Mouse (Mus musculus): ENCODE data around the gene Gm45799. TPM values are rescaled to one million over a fixed set of nuclear protein-coding genes. Genes with fewer than 3 reads are reported as not detected.
A peak's percentile ranks its signal among the peaks of the same experiment; 100 is the strongest.

The Gm45799 gene
- total RNA-seq (2015; ENCODE audit: low replicate concordance): 3.1 and 9.2 TPM in 2 replicates
- total RNA-seq (2017; ENCODE audit: low replicate concordance): 0.42 and 5.0 TPM in 2 replicates

DNA sequence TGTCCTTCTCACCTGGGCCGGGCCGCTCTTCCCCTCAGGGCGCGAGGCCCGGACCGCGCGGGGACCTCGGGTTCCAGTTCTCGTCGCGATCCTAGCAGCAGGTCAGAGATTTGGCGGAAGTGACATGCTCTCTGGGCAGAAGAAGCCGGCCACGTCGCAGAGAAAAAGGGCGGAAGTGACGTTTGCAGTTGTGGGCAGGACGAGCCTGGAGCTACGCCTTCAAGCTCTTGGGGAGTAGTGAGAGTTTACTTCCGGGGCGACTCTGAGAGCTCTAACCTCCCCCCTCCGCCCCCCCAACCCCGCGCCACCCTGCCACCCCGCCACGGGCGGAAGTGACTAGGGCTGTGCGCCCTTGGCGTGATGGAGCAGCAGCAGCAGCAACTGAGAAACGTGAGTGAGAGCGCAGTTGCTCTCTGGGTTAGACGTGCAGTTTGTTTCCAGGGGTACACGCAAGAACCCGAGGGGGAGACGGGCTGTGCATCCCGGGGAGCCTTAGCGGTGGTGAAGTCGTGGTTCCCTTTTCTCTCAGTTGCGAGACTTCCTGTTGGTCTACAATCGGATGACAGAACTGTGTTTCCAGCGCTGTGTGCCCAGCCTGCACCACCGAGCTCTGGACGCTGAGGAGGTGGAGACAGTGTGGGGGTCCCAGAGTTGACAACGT lies at the start of gene Gm45799, which contains the start of gene Arfip2:
Gm45799 (plus strand) TSS at position 320 of the 661 bp plus-strand sequence.
Arfip2 (minus strand) TSS at position 184 of the 661 bp plus-strand sequence.
- ATAC-seq (replicated peaks; ENCODE audit: low FRiP score, poor library complexity, severe bottlenecking): peak; percentile 96

DNA sequence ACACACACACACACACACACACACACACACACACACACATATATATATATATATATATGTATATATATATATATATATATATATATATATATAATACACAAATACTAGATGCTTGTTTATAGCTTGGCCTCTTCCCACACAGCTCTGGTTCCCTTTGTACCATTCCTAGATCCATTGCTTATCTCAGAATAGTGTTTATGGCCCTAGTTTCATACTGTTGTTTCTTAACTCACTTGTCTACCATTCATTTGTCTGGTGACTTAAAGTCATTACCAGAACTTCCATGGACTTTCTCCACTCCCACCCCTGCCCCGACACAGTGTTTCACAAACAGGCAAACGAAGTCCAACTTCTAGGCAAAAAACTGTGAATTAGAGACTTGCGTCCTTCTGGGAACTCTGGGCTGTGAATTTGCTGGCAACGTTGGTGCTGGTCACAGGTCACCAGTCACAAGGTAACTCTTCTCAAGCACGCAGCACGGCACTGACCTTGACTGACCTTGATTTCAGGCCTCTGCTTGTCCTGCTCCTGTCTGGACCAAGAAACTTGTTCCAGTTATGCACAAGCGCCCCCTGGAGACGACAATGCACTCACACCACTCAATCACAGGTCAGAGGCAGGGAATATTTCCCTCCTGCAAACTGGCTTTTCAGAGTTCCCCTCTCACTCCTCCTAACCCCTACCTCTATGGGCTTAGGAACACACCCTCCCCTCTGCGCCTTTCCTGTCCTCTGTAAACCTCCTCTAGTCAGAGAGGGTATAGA lies 37.3 kb upstream of the Gm45799 start:
- no peak for ATAC-seq (replicated peaks; ENCODE audit: low FRiP score, poor library complexity, severe bottlenecking)

DNA sequence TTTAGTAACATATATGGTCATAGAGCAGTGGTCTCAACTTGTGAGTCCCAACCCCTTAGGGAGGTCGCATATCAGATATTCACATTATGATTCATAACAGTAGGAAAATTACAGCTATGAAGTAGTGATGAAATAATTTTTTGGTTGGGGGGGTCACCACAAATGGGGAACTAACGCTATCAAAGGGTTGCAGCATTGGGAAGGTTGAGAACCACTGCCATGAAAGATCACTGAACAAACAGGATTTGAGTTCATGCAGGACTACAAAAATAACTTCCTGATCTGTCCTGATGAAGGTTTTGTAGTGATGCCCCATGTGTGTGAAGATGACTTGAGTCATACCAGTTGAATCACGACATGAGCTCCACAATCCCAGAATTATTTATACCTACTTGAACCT lies 31.9 kb upstream of the Gm45799 start:
- ATAC-seq (replicated peaks; ENCODE audit: low FRiP score, poor library complexity, severe bottlenecking): no peak

DNA sequence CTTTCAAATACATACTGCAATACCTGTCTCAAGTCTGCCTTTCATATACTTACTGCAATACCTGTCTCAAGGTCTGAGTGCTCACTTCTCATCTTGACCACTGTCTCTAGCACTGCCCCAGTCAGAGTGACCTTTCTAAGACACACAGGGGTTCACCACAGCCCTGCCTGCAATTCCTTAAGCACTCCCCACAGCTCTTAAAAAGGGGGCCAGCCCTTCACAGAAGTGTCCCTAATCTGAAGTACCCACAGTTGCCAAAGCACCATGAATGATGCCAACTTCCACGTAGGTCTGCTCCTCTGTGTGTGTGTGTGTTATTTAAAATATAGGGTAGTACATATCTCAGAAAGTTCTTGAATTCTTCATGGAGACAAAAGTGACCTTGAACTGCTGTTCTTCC lies 28.6 kb upstream of the Gm45799 start:
- ATAC-seq (replicated peaks; ENCODE audit: low FRiP score, poor library complexity, severe bottlenecking): no peak

DNA sequence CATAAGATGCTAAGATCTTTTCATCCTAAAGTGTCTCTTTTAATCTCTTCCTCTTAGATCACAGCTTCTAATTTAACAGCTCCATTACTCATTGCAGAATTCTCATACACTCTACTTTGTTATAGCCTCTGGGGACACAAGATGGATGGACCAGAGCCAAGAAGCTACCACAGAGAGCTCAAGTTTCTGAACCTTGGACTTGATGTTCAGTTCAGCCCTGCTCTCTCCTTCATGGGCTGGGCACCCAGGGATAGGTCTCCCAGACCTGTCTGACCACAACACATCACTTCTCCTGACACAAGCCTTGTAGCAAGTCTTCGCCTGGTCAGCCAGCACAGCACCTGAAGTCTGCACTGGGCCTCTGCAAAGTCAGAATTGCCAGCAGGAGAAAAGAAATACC lies 26.0 kb upstream of the Gm45799 start:
- no peak for ATAC-seq (replicated peaks; ENCODE audit: low FRiP score, poor library complexity, severe bottlenecking)

DNA sequence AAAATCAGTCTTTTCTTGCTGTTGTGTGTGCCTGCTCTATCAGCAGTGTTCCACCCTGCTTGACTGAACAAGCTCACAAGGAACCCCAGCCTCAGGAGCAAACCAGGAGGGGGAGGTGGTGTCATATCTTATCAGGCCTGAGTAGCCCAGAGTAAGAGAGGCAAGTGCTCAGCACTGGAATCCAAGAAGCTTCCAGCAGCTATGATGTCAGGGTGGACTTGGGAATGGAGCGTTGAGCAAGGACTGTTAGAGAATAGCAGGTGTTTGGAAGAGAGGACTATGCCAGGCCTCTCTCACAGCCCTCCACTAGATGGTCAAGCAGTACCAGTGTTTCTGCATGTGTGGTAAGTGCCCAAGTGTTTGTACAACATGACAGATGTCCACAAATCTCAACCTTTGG lies 24.6 kb upstream of the Gm45799 start:
- no peak for ATAC-seq (replicated peaks; ENCODE audit: low FRiP score, poor library complexity, severe bottlenecking)

DNA sequence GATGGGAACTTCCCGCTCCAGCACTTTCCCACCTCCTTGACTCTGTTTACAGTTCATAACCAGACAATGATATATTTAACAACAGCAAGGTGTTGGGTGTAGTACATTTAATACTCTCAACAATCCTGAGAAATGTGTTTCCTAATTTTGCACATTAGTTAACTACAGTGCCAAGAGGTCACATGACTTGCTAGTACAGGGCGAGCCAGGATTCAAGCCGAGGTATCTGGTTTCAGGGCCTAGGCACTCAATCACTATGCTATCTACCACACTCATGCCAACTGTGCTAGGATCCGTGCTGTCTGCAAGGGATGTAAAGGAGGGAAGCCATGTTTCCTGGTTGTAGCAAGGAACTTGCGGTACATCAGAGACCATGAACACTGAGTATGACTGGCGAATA lies 23.8 kb upstream of the Gm45799 start:
- ATAC-seq (replicated peaks; ENCODE audit: low FRiP score, poor library complexity, severe bottlenecking): no peak

DNA sequence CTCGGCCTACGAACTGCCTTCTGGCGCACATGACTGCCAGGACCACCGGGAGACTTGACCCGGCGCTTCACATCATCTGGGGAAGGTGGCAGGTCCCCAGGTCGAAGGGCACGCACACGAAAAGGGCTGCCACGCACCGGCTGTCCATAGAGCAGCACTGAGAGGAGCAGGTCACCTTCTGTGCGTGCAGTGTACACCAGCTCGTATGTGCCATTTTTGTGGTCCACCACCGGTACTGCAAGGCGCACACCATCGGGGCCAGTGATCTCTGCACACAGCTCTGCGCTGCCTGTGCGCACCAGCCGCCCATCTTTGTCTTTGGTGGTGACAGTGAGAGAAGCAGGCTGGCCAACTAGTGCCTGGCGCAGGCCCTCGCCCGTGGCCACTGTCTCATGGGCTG lies 22.5 kb upstream of the Gm45799 start:
- ATAC-seq (replicated peaks; ENCODE audit: low FRiP score, poor library complexity, severe bottlenecking): no peak

DNA sequence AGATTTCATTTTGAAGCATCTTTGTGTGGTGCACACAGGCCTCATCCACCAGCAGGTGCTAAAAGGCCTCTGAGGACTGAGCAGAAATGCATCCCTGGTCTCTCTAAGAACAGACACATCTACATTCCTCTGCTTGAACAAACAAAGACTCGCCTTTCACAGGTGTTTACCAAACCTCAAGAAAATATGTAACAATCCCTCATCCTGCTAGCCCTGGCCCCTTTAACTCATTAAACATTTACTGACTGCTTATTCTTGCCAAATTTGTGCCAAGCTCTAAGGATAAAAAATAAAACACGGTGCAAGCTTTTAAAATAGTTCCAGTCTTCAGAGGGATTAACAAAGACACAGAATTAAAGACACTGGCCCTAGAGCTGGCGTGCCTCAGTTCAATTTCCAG lies 20.7 kb upstream of the Gm45799 start:
- no peak for ATAC-seq (replicated peaks; ENCODE audit: low FRiP score, poor library complexity, severe bottlenecking)

DNA sequence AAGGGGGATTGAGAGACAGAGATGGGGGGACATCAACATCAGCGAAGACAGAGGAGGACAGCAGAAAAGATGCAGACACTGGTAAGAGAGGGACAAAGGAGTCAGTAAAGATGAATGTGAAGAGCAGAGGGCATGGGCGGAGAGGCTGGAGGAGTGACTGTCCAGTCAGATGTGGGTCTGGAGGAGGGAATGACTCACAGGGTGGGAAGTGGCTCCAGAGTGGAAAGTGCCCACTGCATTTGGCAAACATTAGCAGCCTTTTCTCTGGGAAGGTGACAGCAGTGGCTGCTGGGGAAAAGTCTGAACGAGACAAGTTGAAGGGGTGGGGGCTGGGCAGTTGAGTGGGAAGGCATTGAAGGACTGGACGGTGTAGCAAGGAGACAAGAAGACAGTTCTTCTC lies 19.3 kb upstream of the Gm45799 start:
- no peak for ATAC-seq (replicated peaks; ENCODE audit: low FRiP score, poor library complexity, severe bottlenecking)

DNA sequence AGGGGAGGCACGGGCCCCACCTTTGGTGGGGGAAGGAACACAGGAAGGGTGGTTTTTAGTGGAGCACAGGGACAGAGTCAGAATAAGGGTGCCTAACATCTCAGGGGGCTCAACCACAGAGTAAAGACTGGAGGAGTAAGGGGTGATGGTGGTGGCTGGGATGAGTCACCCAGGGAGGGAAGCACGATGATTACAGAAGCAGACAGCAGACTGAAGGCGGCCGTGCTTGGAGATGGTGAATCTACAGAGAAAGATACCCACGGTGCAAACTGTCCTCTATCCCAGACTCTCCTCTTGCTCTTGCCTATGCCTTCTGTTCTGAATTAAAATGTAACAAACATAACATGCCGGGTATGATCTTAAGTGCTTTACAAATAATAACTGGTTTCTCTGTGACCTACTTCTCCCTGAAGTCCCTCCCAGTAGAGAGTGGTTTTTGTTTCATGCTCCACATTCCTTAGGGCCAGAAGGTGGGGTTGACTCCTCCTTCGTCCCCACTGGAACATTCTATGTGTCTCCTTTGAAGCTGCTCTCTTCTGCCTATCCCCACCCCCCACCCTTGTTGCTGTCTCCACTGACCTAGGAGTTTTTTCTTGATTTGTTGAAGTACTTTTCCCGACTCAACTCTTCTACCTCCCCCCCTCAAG lies 18.6 kb upstream of the Gm45799 start:
- ATAC-seq (replicated peaks; ENCODE audit: low FRiP score, poor library complexity, severe bottlenecking): no peak

DNA sequence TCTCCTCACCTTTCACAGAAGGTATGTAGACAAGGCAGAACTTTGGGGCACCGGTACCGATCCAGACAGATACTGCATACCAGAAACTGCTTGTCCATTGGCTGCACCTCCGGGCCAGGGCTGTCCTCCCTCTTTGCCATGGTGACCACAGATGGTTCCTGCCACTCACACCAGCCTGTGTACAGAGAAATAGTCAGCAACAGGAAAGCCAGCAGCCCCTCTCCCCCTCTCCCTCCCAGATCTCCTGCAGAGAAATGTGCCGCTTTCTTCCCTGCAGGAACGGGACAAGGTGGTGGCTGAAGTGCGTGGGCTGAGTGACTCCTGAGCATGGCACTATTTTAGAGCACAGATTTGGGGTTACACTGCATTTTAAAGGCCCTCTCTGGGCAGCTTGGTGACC lies 15.0 kb upstream of the Gm45799 start:
- no peak for ATAC-seq (replicated peaks; ENCODE audit: low FRiP score, poor library complexity, severe bottlenecking)

DNA sequence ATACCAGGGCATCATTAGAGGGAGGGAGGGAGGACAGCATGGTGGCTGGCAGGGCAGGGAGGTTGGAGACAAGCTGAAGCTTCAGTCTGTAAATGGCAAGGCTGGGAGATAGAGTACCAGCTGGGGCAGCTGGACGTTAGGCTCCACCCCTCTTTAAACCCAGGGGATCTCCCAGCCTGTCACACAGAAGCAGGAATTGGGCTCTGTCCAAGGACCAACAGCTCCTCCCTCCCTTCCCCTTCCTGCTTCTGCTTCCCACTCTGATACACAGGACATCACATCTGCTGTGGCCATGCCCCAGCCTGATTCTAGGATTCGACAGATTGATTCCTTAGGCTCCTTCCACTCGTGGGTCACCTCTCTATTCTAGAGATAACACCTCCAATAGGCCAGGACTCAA lies 11.7 kb upstream of the Gm45799 start:
- no peak for ATAC-seq (replicated peaks; ENCODE audit: low FRiP score, poor library complexity, severe bottlenecking)

DNA sequence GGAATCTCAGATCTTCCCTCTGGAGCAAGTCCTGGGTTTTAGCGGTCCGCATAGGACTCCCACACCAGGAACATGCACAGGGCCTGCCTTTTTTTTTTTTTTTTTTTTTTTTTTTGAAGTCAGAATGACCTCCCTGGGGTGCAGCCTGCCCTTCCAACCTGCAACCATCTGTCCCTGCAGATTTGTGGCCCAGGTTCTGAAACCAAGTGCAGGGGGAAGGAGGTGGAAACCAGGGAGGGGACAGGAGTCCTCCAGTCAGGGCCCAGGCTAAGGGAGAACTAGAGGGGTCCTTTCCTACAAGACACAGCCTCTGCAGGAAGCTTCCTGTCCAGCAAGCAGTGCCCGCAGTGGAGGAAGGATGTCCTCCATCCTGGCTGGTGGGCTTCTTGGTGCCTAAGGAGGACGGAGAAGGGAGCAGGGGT lies 7.8 kb upstream of the Gm45799 start:
- no peak for ATAC-seq (replicated peaks; ENCODE audit: low FRiP score, poor library complexity, severe bottlenecking)

DNA sequence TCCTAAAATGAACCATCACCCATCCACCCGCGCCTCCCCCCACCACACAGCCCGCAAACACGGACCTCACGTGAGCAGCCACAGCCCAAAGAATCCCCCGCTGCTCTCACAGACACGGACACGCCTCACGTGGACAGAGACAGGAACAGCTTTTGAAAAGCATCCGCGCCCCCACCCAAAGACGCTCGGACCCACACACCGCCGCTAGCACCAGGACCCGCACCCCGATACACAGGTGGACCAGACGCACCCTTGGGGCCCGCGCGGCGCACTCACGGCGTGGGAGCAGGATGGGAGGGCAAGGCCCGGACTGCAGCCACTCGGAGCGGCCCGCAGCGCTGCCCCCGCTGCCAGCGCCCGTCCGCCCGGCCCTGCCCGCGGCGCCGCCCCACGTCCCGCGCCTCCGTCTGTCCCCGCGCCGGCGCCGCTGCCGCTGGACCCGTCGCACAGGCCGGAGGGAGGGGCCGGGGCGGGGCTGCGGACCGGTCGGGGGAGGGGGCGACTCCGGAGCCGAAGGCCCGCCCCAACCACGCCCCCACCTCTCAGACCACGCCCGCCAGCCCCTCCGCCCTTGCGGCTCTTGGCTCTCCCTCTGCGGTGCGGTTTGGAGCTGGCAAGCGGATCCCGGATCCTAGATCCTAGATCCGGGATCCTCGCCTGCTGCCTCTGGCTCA lies 7.1 kb upstream of the Gm45799 start, which contains the start of gene Trim3:
Trim3 (minus strand) TSS at position 445 of the 674 bp plus-strand sequence.
- ATAC-seq (replicated peaks; ENCODE audit: low FRiP score, poor library complexity, severe bottlenecking): peak; percentile 75

DNA sequence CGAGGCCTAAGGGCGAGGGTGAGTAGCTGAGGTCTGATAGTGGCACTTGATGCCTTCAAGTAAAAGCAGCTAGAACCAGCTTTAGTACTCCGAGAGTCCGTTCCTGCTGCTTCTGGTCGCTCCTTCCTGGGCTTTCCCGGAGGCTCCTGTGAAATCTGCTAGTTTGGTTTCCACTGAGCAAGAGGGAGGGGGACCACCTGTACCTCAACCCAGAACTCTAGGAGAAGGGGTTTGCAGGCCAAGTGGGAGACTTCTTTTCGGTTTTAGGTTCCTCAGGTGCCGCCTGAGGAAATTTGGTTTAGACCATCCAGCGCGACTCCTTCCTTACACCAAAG lies 6.6 kb upstream of the Gm45799 start:
- ATAC-seq (replicated peaks; ENCODE audit: low FRiP score, poor library complexity, severe bottlenecking): peak; percentile 8; the same call in 1 of the 2 replicates

DNA sequence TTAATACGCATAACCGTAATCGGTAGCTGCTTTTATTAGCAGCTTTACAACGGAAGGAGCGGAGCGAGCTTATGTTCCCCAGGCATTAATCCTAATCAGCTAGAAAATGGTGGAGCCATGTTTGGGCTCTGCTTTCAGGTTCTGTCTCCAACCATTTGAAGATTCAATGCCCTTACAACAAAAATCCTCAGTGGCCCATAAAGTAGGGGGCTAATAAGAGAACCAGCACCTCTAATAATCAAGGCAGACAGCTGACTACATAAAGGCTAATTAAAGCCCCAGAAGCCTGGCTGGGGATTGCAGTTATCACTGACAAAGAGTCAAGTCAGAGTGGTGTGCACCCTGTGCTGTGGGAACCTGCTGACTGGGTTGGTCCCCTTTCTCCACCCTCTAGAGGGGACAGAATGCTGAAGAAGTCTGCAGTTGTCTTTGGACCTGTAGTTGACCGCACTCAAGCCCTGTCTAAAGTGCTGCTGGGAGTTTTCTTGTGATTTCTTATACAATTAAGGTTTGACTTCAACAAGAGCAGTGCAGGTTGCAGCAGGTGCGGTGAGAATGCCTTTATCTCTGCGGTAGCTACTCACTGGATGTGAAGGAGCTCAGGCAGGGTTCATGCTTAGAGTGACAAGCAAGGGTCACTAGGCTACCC lies 6.0 kb upstream of the Gm45799 start:
- no peak for ATAC-seq (replicated peaks; ENCODE audit: low FRiP score, poor library complexity, severe bottlenecking)

DNA sequence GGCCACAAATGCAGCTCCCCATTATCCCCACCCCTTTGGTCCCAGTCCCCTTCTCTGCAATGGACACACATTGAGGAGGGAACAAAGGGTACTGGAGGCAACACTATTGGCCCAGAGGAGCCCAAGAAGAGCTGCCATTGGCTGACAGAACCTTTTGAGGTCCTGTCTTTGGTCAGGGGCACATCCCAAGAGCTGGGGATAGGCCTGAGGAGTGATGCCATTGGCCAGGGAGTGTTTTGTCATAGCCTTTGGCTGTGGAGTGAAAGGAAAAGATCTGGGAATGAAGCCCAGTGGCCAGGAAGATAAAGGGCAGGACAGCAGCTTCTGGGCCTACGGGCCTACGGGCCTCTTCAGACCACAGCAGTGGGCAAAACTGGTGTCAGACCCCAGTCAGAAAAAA lies 4.6 kb upstream of the Gm45799 start:
- ATAC-seq (replicated peaks; ENCODE audit: low FRiP score, poor library complexity, severe bottlenecking): no peak

DNA sequence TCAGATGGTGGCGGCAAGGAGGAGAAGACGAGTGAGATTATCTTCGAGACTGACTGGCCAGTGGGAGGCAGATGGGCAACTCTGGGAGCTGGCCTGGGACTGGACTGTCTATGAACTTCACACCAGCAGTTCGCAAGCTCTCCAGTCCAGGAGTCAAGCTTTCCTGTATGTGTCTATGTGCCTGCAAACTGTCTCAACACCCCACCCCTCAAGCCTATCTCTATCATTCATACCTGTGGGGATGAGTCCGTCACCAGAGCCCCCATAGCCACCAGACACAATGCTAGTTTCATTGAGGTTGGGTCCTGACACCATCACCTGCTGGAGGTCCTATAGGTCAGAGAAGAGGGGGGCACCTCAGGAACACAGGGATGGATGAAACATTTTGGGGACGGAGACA lies 1.6 kb upstream of the Gm45799 start:
- ATAC-seq (replicated peaks; ENCODE audit: low FRiP score, poor library complexity, severe bottlenecking): no peak

DNA sequence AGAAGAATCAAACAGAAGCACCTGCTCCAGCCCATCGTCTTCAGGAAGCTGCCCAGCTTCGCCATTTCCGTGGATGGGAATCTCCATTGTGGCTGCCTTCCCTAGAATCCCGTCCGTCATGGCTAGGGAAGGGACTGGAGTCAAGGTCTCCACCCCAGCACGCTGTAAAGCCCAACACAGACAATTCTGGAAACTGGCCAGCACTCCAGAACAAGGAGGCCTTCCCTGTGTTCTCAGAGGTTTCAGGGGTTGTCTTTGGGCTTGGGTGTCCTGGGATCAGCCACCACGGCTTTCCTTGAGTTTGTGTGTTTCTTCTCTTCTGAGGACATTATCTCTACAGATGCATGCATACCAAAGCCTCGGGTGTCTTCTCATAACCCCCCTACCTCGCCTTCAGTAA lies 1.0 kb upstream of the Gm45799 start:
- no peak for ATAC-seq (replicated peaks; ENCODE audit: low FRiP score, poor library complexity, severe bottlenecking)

Measured in erythroblast, adult 5-6 weeks (primary cell).